Mouse (Mus musculus) hindbrain, embryonic 12.5 days (tissue): ENCODE measurements around the gene Nepro. TPM values are rescaled to one million over a fixed set of nuclear protein-coding genes. Genes with fewer than 3 reads are reported as not detected.
A peak's percentile ranks its signal among the peaks of the same experiment; 100 is the strongest.

Experiments used
- ATAC-seq: fragments of 200-750 bp; cut with Nextera tagmentation; 2 replicates; pipeline ENCODE4 v1.8.0; 2017; ENCODE audit warnings: moderate TSS enrichment; ENCODE audit not compliant: low FRiP score
- H3K27ac ChIP-seq: fragments of 300-500 bp; sonication (generic); 2 replicates; pipeline ENCODE4 v1.5.1; 2016; ENCODE audit warnings: mild to moderate bottlenecking
- H3K27me3 ChIP-seq: fragments of 300-500 bp; sonication (generic); 2 replicates; pipeline ENCODE4 v1.6.1; 2016; ENCODE audit warnings: mild to moderate bottlenecking
- H3K36me3 ChIP-seq: fragments of 300-500 bp; sonication (generic); 2 replicates; pipeline ENCODE4 v1.6.1; 2016; ENCODE audit warnings: mild to moderate bottlenecking
- H3K4me1 ChIP-seq: fragments of 300-500 bp; sonication (generic); 2 replicates; pipeline ENCODE4 v1.6.1; 2016
- H3K4me2 ChIP-seq: fragments of 300-500 bp; sonication (generic); replicated peaks from 2 replicates; pipeline ENCODE4 v1.6.1; 2016; ENCODE audit warnings: mild to moderate bottlenecking
- H3K4me3 ChIP-seq: fragments of 300-500 bp; sonication (generic); 2 replicates; pipeline ENCODE4 v1.5.1; 2016; ENCODE audit warnings: mild to moderate bottlenecking
- H3K9ac ChIP-seq: fragments of 300-500 bp; sonication (generic); 2 replicates; pipeline ENCODE4 v1.6.1; 2016; ENCODE audit warnings: mild to moderate bottlenecking, moderate library complexity
- H3K9me3 ChIP-seq: fragments of 300-500 bp; sonication (generic); replicated peaks from 2 replicates; pipeline ENCODE4 v1.6.1; 2016; ENCODE audit warnings: mild to moderate bottlenecking
- WGBS: fragments of 180-500 bp; shearing (Covaris S2); methylation state at CpG from one replicate; pipeline ENCODE4 v1.1.7; 2016; 5-methylcytosine and 5-hydroxymethylcytosine counted together
- polyA plus RNA-seq: library from polyadenylated mRNA; unstranded; fragments of >200 nt; fragmentation: Nextera tagmentation; extraction: Ambion mirVana; gene quantifications from 2 replicates; pipeline ENCODE4 v1.2.1, GENCODE M21; 2016

Nepro gene
- polyA plus RNA-seq, 1 experiment from 2014 or later, result 9.4 TPM

- no peak for ATAC-seq
- 65% methylated on average over 2 of the region's 2 CpGs for WGBS
Measured at GRCm38 (mm10) chr16:44691066-44691465, 33.0 kb upstream of the Nepro start.

GRCm38 (mm10) chr16:44691561-44692141 is 32.5 kb upstream of the Nepro start:
- Histone ChIP-seq H3K36me3 (no peaks in the 10 kb centered on the region), H3K4me1 (peaks cover 40% of the 10 kb centered on the region), H3K27ac (no peak overlapping the region), H3K9ac (no peak overlapping the region), H3K4me2 (no peak overlapping the region), H3K27me3 (no peaks in the 10 kb centered on the region), H3K9me3 (no peaks in the 10 kb centered on the region), H3K4me3 (no peak overlapping the region)
- 68% methylated on average over 17 of the region's 17 CpGs for WGBS
- ATAC-seq, result no peak

More at GRCm38 (mm10) chr16:44691066-44691465, 33.0 kb upstream of the Nepro start:
- Histone ChIP-seq H3K9me3 (no peaks in the 10 kb centered on the region), H3K4me1 (peaks cover 36% of the 10 kb centered on the region), H3K4me3 (no peak overlapping the region), H3K27me3 (no peaks in the 10 kb centered on the region), H3K9ac (no peak overlapping the region), H3K4me2 (no peak overlapping the region), H3K27ac (no peak overlapping the region), H3K36me3 (no peaks in the 10 kb centered on the region)

- WGBS, result 100% methylated on average over 1 of the region's 1 CpGs
- H3K9ac ChIP-seq, result no peak overlapping the region
- no peaks in the 10 kb centered on the region for H3K9me3 ChIP-seq
- peaks cover 31% of the 10 kb centered on the region for H3K4me1 ChIP-seq
- no peak overlapping the region for H3K4me3 ChIP-seq
- H3K36me3 ChIP-seq, result no peaks in the 10 kb centered on the region
- no peak overlapping the region for H3K27ac ChIP-seq
- no peak overlapping the region for H3K4me2 ChIP-seq
- no peak for ATAC-seq
- H3K27me3 ChIP-seq, result no peaks in the 10 kb centered on the region
Measured at GRCm38 (mm10) chr16:44692541-44692940, 31.6 kb upstream of the Nepro start.

- no peaks in the 10 kb centered on the region for H3K36me3 ChIP-seq
- no peak overlapping the region for H3K9ac ChIP-seq
- 66% methylated on average over 6 of the region's 6 CpGs for WGBS
- no peak overlapping the region for H3K27ac ChIP-seq
- ATAC-seq, result no peak
- no peaks in the 10 kb centered on the region for H3K27me3 ChIP-seq
- H3K4me2 ChIP-seq, result no peak overlapping the region
- no peak overlapping the region for H3K4me3 ChIP-seq
- H3K4me1 ChIP-seq, result peaks cover 19% of the 10 kb centered on the region
- no peaks in the 10 kb centered on the region for H3K9me3 ChIP-seq
Measured at GRCm38 (mm10) chr16:44693695-44694094, 30.4 kb upstream of the Nepro start.

- no peak for ATAC-seq
- Histone ChIP-seq H3K9ac (no peak overlapping the region), H3K27ac (no peak overlapping the region), H3K4me1 (peaks cover 12% of the 10 kb centered on the region), H3K9me3 (no peaks in the 10 kb centered on the region), H3K27me3 (no peaks in the 10 kb centered on the region), H3K4me2 (no peak overlapping the region), H3K4me3 (no peak overlapping the region), H3K36me3 (no peaks in the 10 kb centered on the region)
- WGBS, result 83% methylated on average over 8 of the region's 8 CpGs
Measured at GRCm38 (mm10) chr16:44695214-44695858, 28.8 kb upstream of the Nepro start.

- Histone ChIP-seq H3K27ac (peak overlapping the region; percentile 4; the same call in 1 of the 2 replicates), H3K36me3 (no peaks in the 10 kb centered on the region), H3K4me2 (no peak overlapping the region), H3K27me3 (no peaks in the 10 kb centered on the region), H3K4me3 (no peak overlapping the region), H3K9ac (no peak overlapping the region), H3K9me3 (no peaks in the 10 kb centered on the region), H3K4me1 (peaks cover 12% of the 10 kb centered on the region)
- ATAC-seq, result no peak
- WGBS, result 53% methylated on average over 12 of the region's 12 CpGs
Measured at GRCm38 (mm10) chr16:44695859-44696620, 28.1 kb upstream of the Nepro start.

GRCm38 (mm10) chr16:44697473-44698205 is 26.5 kb upstream of the Nepro start:
- Histone ChIP-seq H3K9ac (no peak overlapping the region), H3K4me3 (no peak overlapping the region), H3K4me1 (peaks cover 8% of the 10 kb centered on the region), H3K27me3 (no peaks in the 10 kb centered on the region), H3K9me3 (no peaks in the 10 kb centered on the region), H3K4me2 (no peak overlapping the region), H3K36me3 (no peaks in the 10 kb centered on the region), H3K27ac (no peak overlapping the region)
- WGBS, result 93% methylated on average over 5 of the region's 5 CpGs
- no peak for ATAC-seq

GRCm38 (mm10) chr16:44701155-44701554 is 22.9 kb upstream of the Nepro start:
- H3K27ac ChIP-seq, result no peak overlapping the region
- no peak overlapping the region for H3K9ac ChIP-seq
- no peaks in the 10 kb centered on the region for H3K36me3 ChIP-seq
- no peak for ATAC-seq
- no peaks in the 10 kb centered on the region for H3K9me3 ChIP-seq
- H3K4me2 ChIP-seq, result no peak overlapping the region
- 88% methylated on average over 3 of the region's 3 CpGs for WGBS
- no peak overlapping the region for H3K4me3 ChIP-seq
- H3K4me1 ChIP-seq, result peaks cover 7% of the 10 kb centered on the region; the same call in 1 of the 2 replicates
- H3K27me3 ChIP-seq, result no peaks in the 10 kb centered on the region

- no peaks in the 10 kb centered on the region for H3K27me3 ChIP-seq
- H3K36me3 ChIP-seq, result no peaks in the 10 kb centered on the region
- H3K4me1 ChIP-seq, result peaks cover 5% of the 10 kb centered on the region; the same call in 1 of the 2 replicates
- WGBS, result 74% methylated on average over 5 of the region's 5 CpGs
- no peak overlapping the region for H3K4me3 ChIP-seq
- no peaks in the 10 kb centered on the region for H3K9me3 ChIP-seq
- ATAC-seq, result no peak
- no peak overlapping the region for H3K27ac ChIP-seq
- no peak overlapping the region for H3K4me2 ChIP-seq
- no peak overlapping the region for H3K9ac ChIP-seq
Measured at GRCm38 (mm10) chr16:44702272-44702671, 21.8 kb upstream of the Nepro start.

GRCm38 (mm10) chr16:44703458-44703857 is 20.6 kb upstream of the Nepro start:
- Histone ChIP-seq H3K4me3 (no peak overlapping the region), H3K36me3 (no peaks in the 10 kb centered on the region), H3K9ac (no peak overlapping the region), H3K27ac (no peak overlapping the region), H3K27me3 (no peaks in the 10 kb centered on the region), H3K4me1 (peaks cover 5% of the 10 kb centered on the region; the same call in 1 of the 2 replicates), H3K4me2 (no peak overlapping the region), H3K9me3 (no peaks in the 10 kb centered on the region)
- no peak for ATAC-seq
- WGBS, result 54% methylated on average over 4 of the region's 4 CpGs

GRCm38 (mm10) chr16:44716305-44717140 is 7.6 kb upstream of the Nepro start:
- H3K4me3 ChIP-seq, result no peak overlapping the region
- WGBS, result 36% methylated on average over 10 of the region's 10 CpGs
- no peak overlapping the region for H3K4me2 ChIP-seq
- H3K36me3 ChIP-seq, result peaks cover 9% of the 10 kb centered on the region; the same call in 1 of the 2 replicates
- no peaks in the 10 kb centered on the region for H3K27me3 ChIP-seq
- ATAC-seq, result peak; percentile 63
- H3K27ac ChIP-seq, result peak overlapping the region; percentile 52; the same call in 1 of the 2 replicates
- H3K4me1 ChIP-seq, result peaks cover 9% of the 10 kb centered on the region
- H3K9ac ChIP-seq, result no peak overlapping the region
- no peaks in the 10 kb centered on the region for H3K9me3 ChIP-seq
